Mouse (Mus musculus): ENCODE measurements at regions not wholly inside any gene's neighbourhood (a gene's known extent, or its start where the extent isn't known, plus 50 kb on each side); places are given as distances from the start of the nearest gene placed in this dataset.

DNA sequence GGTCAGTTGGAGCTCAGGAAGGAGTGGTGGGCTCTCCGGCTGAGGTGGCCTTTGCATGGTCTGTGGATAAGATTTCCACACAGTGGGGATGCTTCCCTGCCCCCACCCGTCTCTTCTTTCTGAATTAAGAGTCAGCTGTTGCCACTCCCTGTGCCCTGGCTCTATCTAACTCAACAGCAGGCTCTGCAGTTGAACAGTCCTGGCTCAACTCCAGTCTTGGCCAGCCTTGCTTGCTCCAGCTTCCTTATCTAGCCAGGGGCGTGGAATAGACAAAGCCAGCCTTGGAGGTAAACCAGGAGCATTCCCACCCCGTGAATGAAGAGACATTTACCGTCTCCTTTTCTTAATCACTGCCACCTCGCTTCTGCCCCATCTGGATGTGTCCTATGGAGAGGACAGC is 89.7 kb downstream of the Mn1 start:
- peak; percentile 41 for DNase-seq (ENCODE audit: low spot score)

DNA sequence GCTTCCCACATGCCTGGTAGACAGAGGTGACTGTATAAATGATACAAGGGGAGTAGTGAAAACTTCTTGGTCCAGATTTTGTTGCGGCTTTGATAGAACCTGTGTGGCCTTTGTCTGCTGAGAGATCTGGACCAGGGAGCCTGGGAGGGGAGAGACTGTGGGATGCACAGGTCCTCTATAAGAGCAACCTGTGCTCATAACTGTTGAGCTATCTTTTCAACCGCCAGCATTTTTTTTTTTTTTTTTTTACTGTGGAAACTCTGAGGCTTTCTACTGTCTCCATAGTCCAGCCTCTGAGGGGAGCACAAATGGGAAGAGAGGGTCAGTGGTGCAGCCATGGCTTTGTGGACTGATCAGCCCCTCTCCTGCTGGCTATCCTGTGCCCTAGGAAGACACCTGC is 90.2 kb downstream of the Mn1 start:
- DNase-seq (ENCODE audit: low spot score): no peak

GRCm38 (mm10) chr5:111509014-111509561 is 91.9 kb downstream of the Mn1 start:
- DNase-seq (ENCODE audit: low spot score): no peak

- no peak for DNase-seq (ENCODE audit: low spot score)
Measured at GRCm38 (mm10) chr5:111509575-111510057, 92.5 kb downstream of the Mn1 start.

GRCm38 (mm10) chr5:111510183-111510878 is 93.2 kb downstream of the Mn1 start:
- DNase-seq (ENCODE audit: low spot score): no peak

DNA sequence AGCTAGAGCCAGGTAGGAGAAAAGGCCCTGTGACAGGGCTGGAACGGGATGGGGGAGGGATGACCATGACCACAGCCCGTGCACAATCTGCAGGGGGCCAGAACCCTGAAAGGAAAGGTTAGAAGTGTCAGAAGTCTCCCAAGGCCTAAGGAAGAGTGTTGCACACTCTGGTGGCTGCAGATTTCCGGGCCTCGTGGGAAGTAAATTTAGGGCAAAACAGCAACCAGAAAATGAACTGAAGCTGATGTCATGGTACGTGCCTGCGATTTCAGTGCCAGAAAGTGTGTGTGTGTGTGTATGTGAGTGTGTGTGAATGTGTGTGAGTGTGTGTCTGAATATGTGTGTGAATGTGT is 93.7 kb downstream of the Mn1 start:
- no peak for DNase-seq (ENCODE audit: low spot score)

DNA sequence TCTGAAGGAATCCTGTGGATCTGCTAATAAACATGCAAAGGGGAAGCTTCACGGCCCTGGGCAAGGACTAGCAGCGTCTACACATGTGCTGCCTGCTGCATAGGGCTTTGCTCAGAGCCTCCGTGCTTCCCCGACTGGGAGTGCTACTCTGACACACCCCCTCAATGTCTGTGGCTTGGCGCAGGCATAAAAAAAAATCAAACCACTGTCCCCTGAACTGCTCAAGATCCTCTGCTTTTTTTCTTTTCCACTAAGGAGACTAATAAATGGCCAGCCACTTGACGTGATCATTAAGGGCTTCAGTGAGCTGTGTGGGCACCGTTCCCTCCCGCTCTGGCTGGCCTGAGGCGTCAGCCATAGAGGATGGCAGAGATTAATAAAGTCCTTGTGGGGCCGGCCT is 94.8 kb downstream of the Mn1 start:
- DNase-seq (ENCODE audit: low spot score): no peak

DNA sequence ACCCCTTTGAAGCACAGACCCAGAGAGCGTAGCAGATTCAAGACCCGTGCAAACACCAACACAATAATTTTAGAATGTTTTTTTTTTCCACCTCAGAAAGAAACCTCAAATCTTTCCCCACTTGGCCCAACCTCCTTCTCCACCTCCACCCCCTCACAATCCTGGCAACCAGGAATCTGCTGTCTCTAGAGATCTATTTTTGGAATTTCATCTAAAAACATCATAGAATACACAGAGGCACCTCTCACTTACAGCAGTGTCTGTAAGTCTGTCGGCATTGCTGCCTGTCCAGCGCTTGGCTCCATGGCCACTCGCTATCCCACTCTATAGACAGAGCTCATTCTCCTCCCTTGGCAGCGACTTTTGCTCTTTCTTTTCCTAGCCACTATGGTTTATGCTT is 96.8 kb downstream of the Mn1 start:
- no peak for DNase-seq (ENCODE audit: low spot score)

DNA sequence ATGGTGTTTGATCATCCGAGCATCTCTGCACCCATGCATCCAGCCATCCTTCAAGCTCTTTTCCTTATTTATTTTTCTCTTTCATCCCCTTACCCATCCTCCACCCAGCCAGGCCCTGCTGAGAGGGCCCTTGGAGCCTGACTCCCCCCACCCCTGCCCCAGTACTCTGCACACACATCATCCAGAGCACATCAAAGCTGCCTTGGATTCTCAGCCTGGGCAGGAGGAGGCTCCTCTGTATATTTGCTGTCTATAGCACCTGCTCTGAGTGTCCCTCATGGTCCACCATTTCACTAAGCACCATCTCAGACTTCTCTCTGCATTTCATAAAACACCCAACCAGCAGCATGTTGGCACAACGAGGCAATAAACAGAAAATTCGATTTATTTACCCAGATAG is 101.9 kb downstream of the Mn1 start:
- DNase-seq (ENCODE audit: low spot score): no peak

GRCm38 (mm10) chr5:111519500-111520041 is 102.4 kb downstream of the Mn1 start:
- no peak for DNase-seq (ENCODE audit: low spot score)

DNA sequence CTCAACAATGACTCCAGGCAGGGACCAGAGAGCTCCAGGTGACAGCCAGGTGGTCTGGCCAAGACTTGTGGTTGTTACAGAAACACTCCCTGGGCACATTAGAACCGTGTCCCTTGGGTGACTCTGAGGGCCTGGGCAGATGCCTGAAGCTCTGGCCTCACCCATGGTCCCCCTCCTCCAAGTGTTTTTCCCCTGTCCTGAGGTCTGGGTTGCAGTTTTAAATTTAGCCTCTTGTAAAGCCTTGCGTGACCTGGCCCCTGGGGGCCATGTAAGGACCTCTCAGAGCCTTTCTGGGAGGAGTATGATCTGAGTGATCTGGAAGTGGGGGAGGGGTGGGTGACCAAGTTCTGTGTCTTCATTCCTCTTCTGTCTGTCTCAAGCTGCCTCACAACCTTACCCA is 104.7 kb downstream of the Mn1 start:
- DNase-seq (ENCODE audit: low spot score): no peak

GRCm38 (mm10) chr5:111522586-111522985 is 105.4 kb downstream of the Mn1 start:
- no peak for DNase-seq (ENCODE audit: low spot score)

DNA sequence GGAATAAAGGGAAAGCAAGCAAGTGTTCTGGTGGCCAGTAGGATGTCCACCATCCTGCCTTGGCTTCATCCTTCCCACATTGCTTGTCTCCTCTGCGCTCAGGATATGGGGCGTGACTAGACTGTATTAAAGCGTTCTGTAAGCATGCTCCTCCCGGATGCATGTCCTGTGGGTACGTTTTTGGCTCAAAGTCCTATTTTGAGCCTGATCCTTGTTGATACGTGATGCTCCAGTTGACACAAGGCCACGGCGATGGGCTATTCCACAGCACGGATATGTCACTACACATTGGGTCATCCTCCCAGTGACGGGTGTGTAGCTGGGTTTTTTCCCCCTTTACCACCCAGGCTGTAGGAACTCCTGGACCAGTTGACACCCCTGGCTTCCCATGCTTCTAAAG is 110.6 kb downstream of the Mn1 start:
- no peak for DNase-seq (ENCODE audit: low spot score)

- peak; percentile 42 for DNase-seq (ENCODE audit: low spot score)
Measured at GRCm38 (mm10) chr5:111529096-111529495, 111.9 kb downstream of the Mn1 start.

- DNase-seq (ENCODE audit: low spot score): peak; percentile 28
Measured at GRCm38 (mm10) chr5:111530628-111531524, 113.7 kb downstream of the Mn1 start.

GRCm38 (mm10) chr5:111532446-111533035 is 115.4 kb downstream of the Mn1 start:
- DNase-seq (ENCODE audit: low spot score): no peak

DNA sequence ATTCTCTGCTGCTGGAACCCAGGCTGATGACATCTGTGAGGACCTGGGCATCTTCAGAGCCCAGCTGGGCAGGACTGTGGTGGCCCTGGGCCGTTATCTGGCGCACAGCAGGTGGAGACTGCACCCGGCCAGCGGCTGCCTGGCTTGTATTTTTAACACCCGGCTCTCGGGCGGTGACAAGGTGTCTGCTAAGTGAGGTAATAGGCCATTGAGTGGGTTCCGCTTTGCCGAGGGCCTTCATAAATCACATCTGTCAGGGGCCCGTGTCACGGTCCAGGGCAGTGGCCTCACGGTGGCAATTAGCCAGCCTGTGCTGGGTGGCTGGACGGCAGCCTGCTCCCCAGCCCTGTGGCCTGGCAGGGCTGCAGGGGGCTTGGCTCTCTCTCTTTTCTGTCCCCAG is 118.8 kb downstream of the Mn1 start:
- DNase-seq (ENCODE audit: low spot score): no peak

GRCm38 (mm10) chr5:111538560-111539450 is 121.6 kb downstream of the Mn1 start:
- DNase-seq (ENCODE audit: low spot score): no peak

DNA sequence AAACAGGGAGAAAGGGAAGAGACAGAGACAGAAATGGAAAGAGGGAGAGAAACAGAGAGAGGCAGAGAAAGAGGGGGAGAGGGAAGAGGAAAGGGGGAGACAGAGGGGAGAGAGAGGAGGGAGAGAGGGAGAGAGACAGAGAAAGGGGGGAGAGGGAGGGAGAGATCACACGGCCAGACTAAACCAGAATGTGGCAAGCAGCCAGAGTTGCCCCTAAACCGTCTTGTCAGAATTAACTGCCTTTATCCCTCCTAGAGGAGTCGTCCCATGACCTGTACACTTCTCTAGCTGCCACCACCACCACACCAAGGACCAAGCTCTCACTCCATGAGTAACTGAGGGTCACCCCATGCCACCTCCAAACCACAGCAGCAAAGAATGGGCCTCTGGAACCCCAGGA is 123.3 kb downstream of the Mn1 start:
- DNase-seq (ENCODE audit: low spot score): no peak

DNA sequence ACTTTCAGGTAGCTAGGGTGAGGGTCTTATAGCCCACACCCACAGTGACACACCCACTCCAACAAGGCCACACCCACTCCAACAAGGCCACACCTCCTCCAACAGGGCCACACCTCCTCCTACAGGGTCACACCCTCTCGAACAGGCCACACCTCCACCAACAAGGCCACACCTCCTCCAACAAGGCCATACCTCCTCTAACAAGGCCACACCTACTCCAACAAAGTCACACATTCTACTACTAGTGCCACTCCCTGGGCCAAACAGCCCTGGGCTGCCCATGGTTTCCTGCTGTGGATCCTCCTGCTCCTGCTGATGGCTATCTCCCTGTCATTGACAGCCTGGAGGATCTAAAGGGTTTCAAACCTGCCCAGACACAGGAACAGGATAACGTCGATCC is 124.9 kb downstream of the Mn1 start:
- no peak for DNase-seq (ENCODE audit: low spot score)

GRCm38 (mm10) chr5:111543721-111544495 is 126.7 kb downstream of the Mn1 start:
- no peak for DNase-seq (ENCODE audit: low spot score)
